Mouse (Mus musculus): Measurements from ENCODE around the gene Serpinb1b. TPM values are rescaled to one million over a fixed set of nuclear protein-coding genes. Genes with fewer than 3 reads are reported as not detected.

Serpinb1b gene
- polyA plus RNA-seq, 1 experiment from 2014 or later: not detected

DNA sequence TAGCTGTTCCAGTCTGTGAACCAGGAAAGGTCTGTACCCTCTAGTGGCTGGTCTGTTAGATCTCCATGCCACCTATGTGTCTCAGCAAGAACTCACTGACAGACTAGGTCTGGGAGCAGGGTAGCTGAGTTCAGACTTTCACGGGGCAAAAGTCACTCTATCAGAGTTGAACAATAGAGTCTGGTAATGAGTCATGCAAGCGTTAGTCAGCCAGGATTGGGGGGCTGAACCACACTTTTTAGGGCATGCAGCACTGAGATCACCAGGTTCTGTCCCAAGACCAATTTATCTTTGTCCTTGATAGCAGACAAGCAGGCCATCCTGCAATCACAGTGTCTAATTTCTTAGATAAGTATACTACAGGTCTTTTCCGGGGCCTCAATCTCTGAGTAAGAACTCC, 63.1 kb downstream of the Serpinb1b start:
- Histone ChIP-seq H3K27ac (no peak overlapping the region), H3K9me3 (replicated peaks) (no peaks in the 10 kb centered on the region), H3K27me3 (ENCODE audit: low read depth, poor library complexity, severe bottlenecking) (no peaks in the 10 kb centered on the region), H3K4me1 (no peaks in the 10 kb centered on the region), H3K4me3 (no peak overlapping the region), H3K36me3 (no peaks in the 10 kb centered on the region)
- no peak for DNase-seq (ENCODE audit: low spot score)
- WGBS: 83% methylated on average over 3 of the region's 3 CpGs

Other genes with a start within 250 kb of the Serpinb1b start
- 0.46 and 2.1 TPM in 2 replicates for gene Serpinb1a, start 227.4 kb upstream of the Serpinb1b start, polyA plus RNA-seq (2016; fragmentation: Nextera tagmentation; extraction: Ambion mirVana)
- not detected in 2 replicates for gene Serpinb1c, start 180.4 kb upstream of the Serpinb1b start, polyA plus RNA-seq (2016; fragmentation: Nextera tagmentation; extraction: Ambion mirVana)
- 0.33 and 0.50 TPM in 2 replicates for gene Serpinb6b, start 113.4 kb upstream of the Serpinb1b start, polyA plus RNA-seq (2016; fragmentation: Nextera tagmentation; extraction: Ambion mirVana)
- 0.84 and 1.0 TPM in 2 replicates for gene Serpinb9, start 75.3 kb upstream of the Serpinb1b start, polyA plus RNA-seq (2016; fragmentation: Nextera tagmentation; extraction: Ambion mirVana)
- gene Serpinb9b, start 51.2 kb upstream of the Serpinb1b start, polyA plus RNA-seq (2016; fragmentation: Nextera tagmentation; extraction: Ambion mirVana): not detected in 2 replicates
- not detected in 2 replicates for gene Serpinb9c, start 81.2 kb downstream of the Serpinb1b start, polyA plus RNA-seq (2016; fragmentation: Nextera tagmentation; extraction: Ambion mirVana)
- not detected in 2 replicates for gene Serpinb9d, start 114.4 kb downstream of the Serpinb1b start, polyA plus RNA-seq (2016; fragmentation: Nextera tagmentation; extraction: Ambion mirVana)
- gene Serpinb9e, start 171.0 kb downstream of the Serpinb1b start, polyA plus RNA-seq (2016; fragmentation: Nextera tagmentation; extraction: Ambion mirVana): not detected in 2 replicates
- gene Serpinb9f, start 245.5 kb downstream of the Serpinb1b start, polyA plus RNA-seq (2016; fragmentation: Nextera tagmentation; extraction: Ambion mirVana): not detected in 2 replicates